Mouse (Mus musculus): ENCODE data around the gene Sbf2. TPM values are rescaled to one million over a fixed set of nuclear protein-coding genes. Genes with fewer than 3 reads are reported as not detected.
"Not testable (repeated sequence)": the region's sequence is repeated elsewhere in the genome, so short reads cannot be mapped to it uniquely, and the experiment has no call there.

Sbf2 gene
- polyA plus RNA-seq, 1 experiment from 2014 or later, result 35.1 TPM

- Histone ChIP-seq H3K9me3 (no peaks in the 10 kb centered on the region), H3K27ac (peak overlapping the region; percentile 97), H3K4me3 (replicated peaks) (peak overlapping the region; percentile 87), H3K9ac (replicated peaks) (peak overlapping the region; percentile 91), H3K4me2 (peak overlapping the region; percentile 90), H3K36me3 (no peaks in the 10 kb centered on the region), H3K27me3 (peaks cover 5% of the 10 kb centered on the region; the same call in 1 of the 2 replicates), H3K4me1 (replicated peaks) (peaks cover 12% of the 10 kb centered on the region)
- no peak for ATAC-seq (ENCODE audit: insufficient number of reproducible peaks, insufficient read depth, low FRiP score, low TSS enrichment, low read depth)
- under 1% methylated on average over 20 of the region's 20 CpGs for WGBS
These were observed 469 bp upstream of the Sbf2 start for GRCm38 (mm10) chr7:110615151-110615631.

DNA sequence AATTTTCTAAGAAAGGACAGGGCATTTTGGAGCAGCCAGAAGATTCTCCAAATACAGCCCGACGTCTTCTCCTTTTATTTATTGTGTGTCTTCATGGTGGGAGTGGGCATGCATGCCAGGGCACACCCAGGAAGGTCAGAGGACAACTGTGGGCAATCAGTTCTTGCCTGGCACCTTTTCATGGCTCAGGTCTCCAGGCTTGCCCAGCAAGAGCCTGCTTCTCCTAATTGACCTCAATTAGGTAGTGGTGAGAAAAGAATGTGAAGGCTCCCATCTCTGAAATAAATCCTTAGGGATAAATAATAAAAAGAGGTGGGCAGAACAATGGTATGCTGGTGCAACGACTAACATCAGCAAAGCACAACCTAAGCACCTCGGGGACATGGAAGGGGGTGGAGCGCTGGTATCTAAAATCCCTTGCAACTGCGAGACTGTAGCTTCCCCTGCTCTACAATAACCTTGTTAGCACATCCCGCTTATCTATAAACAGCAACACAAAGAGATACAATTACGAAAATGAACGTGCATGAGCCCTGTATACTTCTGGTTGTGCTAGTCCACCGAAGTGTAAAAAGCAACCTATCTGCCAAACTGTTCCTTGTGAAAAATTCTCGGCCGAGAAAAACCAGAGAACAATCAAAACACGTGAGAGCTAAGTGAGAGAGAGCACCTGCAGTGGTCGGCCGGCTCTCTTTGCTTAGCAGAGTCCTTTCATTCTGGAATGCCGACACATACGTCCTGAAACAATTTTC is 1.2 kb downstream of the Sbf2 start:
- Histone ChIP-seq H3K9me3 (no peaks in the 10 kb centered on the region), H3K27ac (peak overlapping the region; percentile 97), H3K27me3 (no peaks in the 10 kb centered on the region), H3K4me3 (replicated peaks) (peak overlapping the region; percentile 87), H3K36me3 (no peaks in the 10 kb centered on the region), H3K4me2 (peak overlapping the region; percentile 90), H3K9ac (replicated peaks) (peak overlapping the region; percentile 91), H3K4me1 (replicated peaks) (peaks cover 12% of the 10 kb centered on the region)
- ATAC-seq (ENCODE audit: insufficient number of reproducible peaks, insufficient read depth, low FRiP score, low TSS enrichment, low read depth), result no peak
- 3% methylated on average over 17 of the region's 17 CpGs for WGBS

DNA sequence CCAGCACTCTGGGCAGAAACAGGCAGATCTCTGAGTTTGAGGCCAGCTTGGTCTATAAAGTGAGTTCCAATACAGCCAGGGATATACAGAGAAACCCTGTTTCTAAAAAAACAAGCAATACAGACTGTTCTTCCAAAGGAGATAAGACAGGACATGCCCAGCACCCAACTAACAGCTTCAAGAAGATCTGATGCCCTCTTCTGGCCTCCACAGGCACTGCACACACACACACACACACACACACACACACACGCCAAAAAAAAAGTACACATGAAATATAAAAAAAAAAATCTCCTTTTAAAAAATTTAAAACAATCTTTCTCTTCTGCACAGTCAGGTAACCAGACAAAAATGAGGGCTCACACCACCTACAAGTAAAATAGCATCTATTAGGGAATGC is 7.8 kb downstream of the Sbf2 start:
- Histone ChIP-seq H3K4me1 (replicated peaks) (no peaks in the 10 kb centered on the region), H3K4me3 (replicated peaks) (no peak overlapping the region), H3K4me2 (no peak overlapping the region), H3K27ac (no peak overlapping the region), H3K27me3 (no peaks in the 10 kb centered on the region), H3K9ac (replicated peaks) (no peak overlapping the region), H3K36me3 (no peaks in the 10 kb centered on the region), H3K9me3 (peaks cover 5% of the 10 kb centered on the region; the same call in 1 of the 2 replicates)
- 92% methylated on average over 1 of the region's 1 CpGs for WGBS
- ATAC-seq (ENCODE audit: insufficient number of reproducible peaks, insufficient read depth, low FRiP score, low TSS enrichment, low read depth), result no peak

- WGBS, result 85% methylated on average over 4 of the region's 4 CpGs
- no peak overlapping the region for H3K27ac ChIP-seq
These were observed 9.2 kb downstream of the Sbf2 start for GRCm38 (mm10) chr7:110605476-110605875.

GRCm38 (mm10) chr7:110597141-110597540 is 17.6 kb downstream of the Sbf2 start:
- H3K9ac ChIP-seq (replicated peaks), result no peak overlapping the region
- WGBS, result 95% methylated on average over 1 of the region's 1 CpGs
- no peak overlapping the region for H3K4me3 ChIP-seq (replicated peaks)
- no peaks in the 10 kb centered on the region for H3K27me3 ChIP-seq
- H3K27ac ChIP-seq, result no peak overlapping the region
- no peaks in the 10 kb centered on the region for H3K9me3 ChIP-seq
- H3K36me3 ChIP-seq, result peaks cover 9% of the 10 kb centered on the region
- H3K4me2 ChIP-seq, result no peak overlapping the region
- no peak for ATAC-seq (ENCODE audit: insufficient number of reproducible peaks, insufficient read depth, low FRiP score, low TSS enrichment, low read depth)
- no peaks in the 10 kb centered on the region for H3K4me1 ChIP-seq (replicated peaks)

More at GRCm38 (mm10) chr7:110605476-110605875, 9.2 kb downstream of the Sbf2 start:
- ATAC-seq (ENCODE audit: insufficient number of reproducible peaks, insufficient read depth, low FRiP score, low TSS enrichment, low read depth), result no peak
- Histone ChIP-seq H3K4me3 (replicated peaks) (no peak overlapping the region), H3K36me3 (no peaks in the 10 kb centered on the region), H3K4me2 (no peak overlapping the region), H3K9ac (replicated peaks) (no peak overlapping the region), H3K9me3 (peaks cover 5% of the 10 kb centered on the region; the same call in 1 of the 2 replicates), H3K27me3 (no peaks in the 10 kb centered on the region), H3K4me1 (replicated peaks) (no peaks in the 10 kb centered on the region)

DNA sequence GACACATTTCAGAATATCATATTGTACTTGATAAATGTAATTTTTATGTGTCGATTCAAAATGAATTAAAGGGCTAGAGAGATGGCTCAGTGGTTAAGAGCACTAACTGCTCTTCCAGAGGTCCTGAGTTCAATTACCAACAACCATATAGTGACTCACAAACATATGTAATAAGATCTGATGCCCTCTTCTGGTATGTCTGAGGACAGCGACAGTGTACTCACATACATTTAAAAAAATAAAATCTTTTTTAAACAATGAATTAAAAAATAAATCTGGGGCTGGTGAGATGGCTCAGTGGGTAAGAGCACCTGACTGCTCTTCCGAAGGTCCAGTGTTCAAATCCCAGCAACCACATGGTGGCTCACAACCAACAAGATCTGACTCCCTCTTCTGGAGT is 20.7 kb downstream of the Sbf2 start:
- H3K9me3 ChIP-seq; H3K9ac ChIP-seq (replicated peaks); H3K27ac ChIP-seq; ATAC-seq (ENCODE audit: insufficient number of reproducible peaks, insufficient read depth, low FRiP score, low TSS enrichment, low read depth); H3K4me1 ChIP-seq (replicated peaks); H3K36me3 ChIP-seq; H3K4me3 ChIP-seq (replicated peaks); H3K4me2 ChIP-seq; H3K27me3 ChIP-seq: not testable (repeated sequence)
- 90% methylated on average over 3 of the region's 3 CpGs for WGBS

GRCm38 (mm10) chr7:110587721-110588120 is 27.0 kb downstream of the Sbf2 start:
- Histone ChIP-seq H3K27ac (no peak overlapping the region), H3K36me3 (no peaks in the 10 kb centered on the region), H3K4me2 (no peak overlapping the region), H3K4me3 (replicated peaks) (no peak overlapping the region), H3K9ac (replicated peaks) (no peak overlapping the region), H3K9me3 (no peaks in the 10 kb centered on the region), H3K27me3 (no peaks in the 10 kb centered on the region), H3K4me1 (replicated peaks) (no peaks in the 10 kb centered on the region)
- ATAC-seq (ENCODE audit: insufficient number of reproducible peaks, insufficient read depth, low FRiP score, low TSS enrichment, low read depth), result no peak
- 84% methylated on average over 1 of the region's 1 CpGs for WGBS

DNA sequence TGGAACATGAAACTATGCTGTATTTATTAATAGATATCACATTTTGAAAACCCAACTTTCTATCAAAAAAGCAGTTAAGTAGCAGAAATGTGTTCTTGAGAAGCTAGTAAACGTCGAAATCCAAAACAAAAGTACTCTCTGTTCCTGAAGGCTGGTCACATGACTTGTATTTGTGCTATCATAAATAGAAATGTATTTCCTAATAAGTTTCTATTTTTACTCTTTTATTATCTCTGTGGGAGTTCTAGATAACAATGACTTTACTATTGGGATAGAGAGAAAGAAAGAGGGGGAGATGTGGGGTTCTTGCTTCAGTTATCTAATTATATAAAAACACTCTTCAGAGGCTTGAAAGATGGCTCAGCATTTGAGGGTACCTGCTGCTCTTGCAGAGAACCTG is 29.5 kb downstream of the Sbf2 start:
- H3K9me3 ChIP-seq, result no peaks in the 10 kb centered on the region
- no peak for ATAC-seq (ENCODE audit: insufficient number of reproducible peaks, insufficient read depth, low FRiP score, low TSS enrichment, low read depth)
- H3K27me3 ChIP-seq, result no peaks in the 10 kb centered on the region
- no peak overlapping the region for H3K27ac ChIP-seq
- H3K4me3 ChIP-seq (replicated peaks), result no peak overlapping the region
- no peaks in the 10 kb centered on the region for H3K36me3 ChIP-seq
- no peak overlapping the region for H3K4me2 ChIP-seq
- 87% methylated on average over 2 of the region's 2 CpGs for WGBS
- H3K4me1 ChIP-seq (replicated peaks), result no peaks in the 10 kb centered on the region
- no peak overlapping the region for H3K9ac ChIP-seq (replicated peaks)

DNA sequence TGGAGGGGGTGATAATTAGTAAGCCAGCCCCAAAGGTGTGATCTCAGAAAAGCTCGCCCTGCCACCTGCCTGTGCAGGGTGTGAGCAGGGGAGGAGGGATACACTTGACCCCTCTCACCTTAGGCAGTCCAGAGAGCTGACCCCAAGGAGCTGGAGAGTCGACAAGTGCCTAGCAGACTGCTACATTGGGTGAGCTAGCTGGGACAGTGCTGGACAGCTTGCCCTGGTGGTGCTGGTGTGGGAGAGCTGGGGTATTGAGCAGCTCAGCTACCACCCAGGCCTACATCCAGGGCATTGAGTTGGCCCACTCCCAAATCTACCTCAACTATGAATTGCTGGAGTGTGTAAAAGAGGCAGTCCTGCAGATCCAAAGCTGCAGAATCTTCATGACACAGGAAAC is 30.6 kb downstream of the Sbf2 start:
- H3K4me3 ChIP-seq (replicated peaks), result no peak overlapping the region
- no peak overlapping the region for H3K9ac ChIP-seq (replicated peaks)
- H3K27me3 ChIP-seq, result no peaks in the 10 kb centered on the region
- H3K27ac ChIP-seq, result no peak overlapping the region
- 0 out of 2 replicates have a peak, but pooled peaks have one; percentile 15 for ATAC-seq (ENCODE audit: insufficient number of reproducible peaks, insufficient read depth, low FRiP score, low TSS enrichment, low read depth)
- H3K9me3 ChIP-seq, result no peaks in the 10 kb centered on the region
- WGBS, result 56% methylated on average over 2 of the region's 2 CpGs
- no peaks in the 10 kb centered on the region for H3K4me1 ChIP-seq (replicated peaks)
- H3K4me2 ChIP-seq, result no peak overlapping the region
- H3K36me3 ChIP-seq, result no peaks in the 10 kb centered on the region

GRCm38 (mm10) chr7:110583705-110584104 is 31.0 kb downstream of the Sbf2 start:
- no peak overlapping the region for H3K9ac ChIP-seq (replicated peaks)
- no peak overlapping the region for H3K27ac ChIP-seq
- H3K27me3 ChIP-seq, result no peaks in the 10 kb centered on the region
- no peaks in the 10 kb centered on the region for H3K4me1 ChIP-seq (replicated peaks)
- H3K4me3 ChIP-seq (replicated peaks), result no peak overlapping the region
- 89% methylated on average over 3 of the region's 3 CpGs for WGBS
- no peak for ATAC-seq (ENCODE audit: insufficient number of reproducible peaks, insufficient read depth, low FRiP score, low TSS enrichment, low read depth)
- H3K36me3 ChIP-seq, result no peaks in the 10 kb centered on the region
- no peak overlapping the region for H3K4me2 ChIP-seq
- H3K9me3 ChIP-seq, result no peaks in the 10 kb centered on the region

- H3K4me2 ChIP-seq, result no peak overlapping the region
- H3K27ac ChIP-seq, result no peak overlapping the region
- 86% methylated on average over 4 of the region's 4 CpGs for WGBS
- no peaks in the 10 kb centered on the region for H3K36me3 ChIP-seq
- no peaks in the 10 kb centered on the region for H3K4me1 ChIP-seq (replicated peaks)
- no peak for ATAC-seq (ENCODE audit: insufficient number of reproducible peaks, insufficient read depth, low FRiP score, low TSS enrichment, low read depth)
- H3K4me3 ChIP-seq (replicated peaks), result no peak overlapping the region
- H3K9ac ChIP-seq (replicated peaks), result no peak overlapping the region
- no peaks in the 10 kb centered on the region for H3K9me3 ChIP-seq
- H3K27me3 ChIP-seq, result no peaks in the 10 kb centered on the region
These were observed 48.7 kb downstream of the Sbf2 start for GRCm38 (mm10) chr7:110565815-110566549.

Measured in limb, embryonic 12.5 days (tissue).